Mouse (Mus musculus) embryonic facial prominence, embryonic 13.5 days (tissue): ENCODE data around the gene Serinc3. TPM values are rescaled to one million over a fixed set of nuclear protein-coding genes. Genes with fewer than 3 reads are reported as not detected.
"Not testable (repeated sequence)": the region's sequence is repeated elsewhere in the genome, so short reads cannot be mapped to it uniquely, and the experiment has no call there.

ENCODE experiments used
- ATAC-seq: fragments of 200-750 bp; cut with Nextera tagmentation; 2 replicates; pipeline ENCODE4 v1.8.0; 2017; ENCODE audit warnings: low read depth; ENCODE audit not compliant: insufficient number of reproducible peaks, insufficient read depth, low FRiP score, low TSS enrichment
- H3K27ac ChIP-seq: fragments of 300-500 bp; sonication (generic); 2 replicates; pipeline ENCODE4 v1.5.1; 2015; ENCODE audit warnings: moderate library complexity, mild to moderate bottlenecking, inconsistent platforms
- H3K27me3 ChIP-seq: fragments of 300-500 bp; sonication (generic); 2 replicates; pipeline ENCODE4 v1.6.1; 2015; ENCODE audit warnings: mild to moderate bottlenecking, inconsistent platforms
- H3K36me3 ChIP-seq: fragments of 300-500 bp; sonication (generic); 2 replicates; pipeline ENCODE4 v1.6.1; 2015; ENCODE audit warnings: mild to moderate bottlenecking, inconsistent platforms
- H3K4me1 ChIP-seq: fragments of 300-500 bp; sonication (generic); 2 replicates; pipeline ENCODE4 v1.6.1; 2015; ENCODE audit warnings: inconsistent platforms
- H3K4me2 ChIP-seq: fragments of 300-500 bp; sonication (generic); 2 replicates; pipeline ENCODE4 v1.6.1; 2015; ENCODE audit warnings: moderate library complexity, mild to moderate bottlenecking, inconsistent platforms
- H3K4me3 ChIP-seq: fragments of 300-500 bp; sonication (generic); 2 replicates; pipeline ENCODE4 v1.5.1; 2015; ENCODE audit warnings: mild to moderate bottlenecking, inconsistent platforms
- H3K9ac ChIP-seq: fragments of 300-500 bp; sonication (generic); 2 replicates; pipeline ENCODE4 v1.6.1; 2015; ENCODE audit warnings: mild to moderate bottlenecking, inconsistent platforms
- H3K9me3 ChIP-seq: fragments of 300-500 bp; sonication (generic); 2 replicates; pipeline ENCODE4 v1.6.1; 2016; ENCODE audit warnings: inconsistent platforms
- WGBS: fragments of 180-500 bp; shearing (Covaris S2); methylation state at CpG from one replicate; pipeline ENCODE4 v1.1.7; 2015; ENCODE audit warnings: mixed read lengths; 5-methylcytosine and 5-hydroxymethylcytosine counted together
- polyA plus RNA-seq: library from polyadenylated mRNA; unstranded; fragments of >200 nt; fragmentation: Nextera tagmentation; extraction: Ambion mirVana; gene quantifications from 2 replicates; pipeline ENCODE4 v1.2.1, GENCODE M21; 2015

Gene Serinc3
- polyA plus RNA-seq = 26.4 and 35.6 TPM in 2 replicates

GRCm38 (mm10) chr2:163644575-163645385 lies at the start of gene Serinc3:
Gene Serinc3 (minus strand): TSS chr2:163645131.
- no peaks in the 10 kb centered on the region for H3K27me3 ChIP-seq
- H3K27ac ChIP-seq = peak within 1 kb of the TSS; percentile 98
- no peaks in the 10 kb centered on the region for H3K9me3 ChIP-seq
- ATAC-seq = peak; percentile 93
- under 1% methylated on average over 74 of the region's 74 CpGs for WGBS
- 0 out of 2 replicates have a peak, but pooled peaks cover 5% of the 10 kb centered on the region for H3K36me3 ChIP-seq
- H3K4me1 ChIP-seq = peaks cover 22% of the 10 kb centered on the region
- H3K4me3 ChIP-seq = peak within 1 kb of the TSS; percentile 91
- peak within 1 kb of the TSS; percentile 64 for H3K4me2 ChIP-seq
- peak within 1 kb of the TSS; percentile 89 for H3K9ac ChIP-seq

GRCm38 (mm10) chr2:163693716-163694314 lies 48.9 kb upstream of the Serinc3 start:
- peak overlapping the region; percentile 5; the same call in 1 of the 2 replicates for H3K4me2 ChIP-seq
- H3K27ac ChIP-seq = peak overlapping the region; percentile 63
- peaks cover 17% of the 10 kb centered on the region for H3K4me1 ChIP-seq
- H3K9me3 ChIP-seq = no peaks in the 10 kb centered on the region
- no peaks in the 10 kb centered on the region for H3K27me3 ChIP-seq
- H3K9ac ChIP-seq = no peak overlapping the region
- ATAC-seq = no peak
- WGBS = 60% methylated on average over 9 of the region's 9 CpGs
- no peaks in the 10 kb centered on the region for H3K36me3 ChIP-seq
- no peak overlapping the region for H3K4me3 ChIP-seq

- Histone ChIP-seq H3K4me1 (peaks cover 17% of the 10 kb centered on the region), H3K4me2 (peak overlapping the region; percentile 5; the same call in 1 of the 2 replicates), H3K36me3 (no peaks in the 10 kb centered on the region), H3K27ac (peak overlapping the region; percentile 63), H3K27me3 (no peaks in the 10 kb centered on the region), H3K4me3 (no peak overlapping the region), H3K9ac (no peak overlapping the region), H3K9me3 (no peaks in the 10 kb centered on the region)
- ATAC-seq = no peak
- 71% methylated on average over 3 of the region's 3 CpGs for WGBS
Measured at GRCm38 (mm10) chr2:163692873-163693612, 48.1 kb upstream of the Serinc3 start.

DNA sequence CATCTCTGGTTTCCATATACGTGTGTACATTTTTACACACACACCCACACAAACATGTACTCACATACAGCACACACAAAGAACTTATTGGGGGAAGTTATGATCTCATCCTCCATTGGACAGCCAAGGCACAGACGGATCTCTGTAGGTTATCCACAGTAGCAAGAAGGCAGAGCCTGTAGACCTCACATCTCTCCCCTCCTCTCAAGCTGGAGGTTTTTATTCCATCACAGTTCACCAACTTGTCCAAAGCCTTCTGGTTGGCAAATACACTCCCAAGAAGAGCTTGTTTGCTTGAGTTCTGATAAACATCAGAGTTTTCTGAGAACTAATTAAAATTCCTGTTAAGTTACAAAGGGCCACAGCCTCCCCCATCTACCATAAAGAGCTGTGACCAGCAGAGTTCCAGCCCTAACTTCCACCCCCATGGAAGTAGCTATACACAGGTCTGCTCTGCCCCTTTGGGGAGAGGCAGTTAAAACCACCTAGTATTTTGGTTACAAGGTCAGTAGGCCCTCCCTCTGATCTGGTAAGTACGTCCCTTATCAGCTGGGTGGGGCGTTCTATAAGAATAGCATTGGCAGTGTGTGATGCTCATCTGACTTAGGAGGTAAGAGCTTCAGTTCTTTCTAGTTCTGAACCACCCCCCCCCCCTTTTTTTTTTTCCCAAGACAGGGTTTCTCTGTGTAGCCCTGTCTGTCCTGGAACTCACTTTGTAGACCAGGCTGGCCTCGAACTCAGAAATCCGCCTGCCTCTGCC lies 47.1 kb upstream of the Serinc3 start:
- no peaks in the 10 kb centered on the region for H3K36me3 ChIP-seq
- no peak overlapping the region for H3K9ac ChIP-seq
- no peaks in the 10 kb centered on the region for H3K9me3 ChIP-seq
- ATAC-seq = no peak
- no peak overlapping the region for H3K27ac ChIP-seq
- H3K27me3 ChIP-seq = no peaks in the 10 kb centered on the region
- 94% methylated on average over 6 of the region's 6 CpGs for WGBS
- H3K4me1 ChIP-seq = peaks cover 17% of the 10 kb centered on the region
- H3K4me3 ChIP-seq = no peak overlapping the region
- no peak overlapping the region for H3K4me2 ChIP-seq

GRCm38 (mm10) chr2:163690409-163691304 lies 45.7 kb upstream of the Serinc3 start:
- H3K9me3 ChIP-seq = no peaks in the 10 kb centered on the region
- no peak overlapping the region for H3K9ac ChIP-seq
- H3K4me2 ChIP-seq = no peak overlapping the region
- H3K36me3 ChIP-seq = no peaks in the 10 kb centered on the region
- 60% methylated on average over 8 of the region's 8 CpGs for WGBS
- peaks cover 26% of the 10 kb centered on the region for H3K4me1 ChIP-seq
- H3K27me3 ChIP-seq = no peaks in the 10 kb centered on the region
- H3K27ac ChIP-seq = no peak overlapping the region
- no peak overlapping the region for H3K4me3 ChIP-seq
- ATAC-seq = no peak

DNA sequence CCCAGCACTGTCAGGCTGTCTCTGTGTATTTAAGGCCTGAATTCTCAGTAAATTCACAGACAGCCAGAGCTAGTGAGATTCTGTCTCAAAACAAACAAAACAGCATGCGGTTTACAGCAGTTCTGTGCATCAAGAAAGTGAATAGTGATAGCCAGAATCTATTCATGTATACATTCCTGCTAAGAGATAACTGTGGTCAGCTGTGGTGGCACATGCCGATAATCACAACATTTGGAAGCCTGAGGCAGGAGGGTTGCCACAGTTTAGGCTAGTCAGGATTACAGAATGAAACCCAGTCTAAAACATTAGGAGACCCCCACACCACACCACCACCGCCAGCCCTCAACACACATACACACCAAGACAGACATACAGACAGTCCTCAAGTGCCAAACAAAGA lies 44.8 kb upstream of the Serinc3 start:
- H3K36me3 ChIP-seq = no peaks in the 10 kb centered on the region
- no peak overlapping the region for H3K4me2 ChIP-seq
- no peak for ATAC-seq
- no peak overlapping the region for H3K9ac ChIP-seq
- WGBS = 86% methylated on average over 3 of the region's 3 CpGs
- peaks cover 35% of the 10 kb centered on the region for H3K4me1 ChIP-seq
- H3K27ac ChIP-seq = no peak overlapping the region
- H3K9me3 ChIP-seq = no peaks in the 10 kb centered on the region
- H3K27me3 ChIP-seq = no peaks in the 10 kb centered on the region
- H3K4me3 ChIP-seq = no peak overlapping the region

- not testable (repeated sequence) for H3K9me3 ChIP-seq, H3K4me2 ChIP-seq, H3K4me3 ChIP-seq, H3K9ac ChIP-seq, H3K27me3 ChIP-seq, H3K36me3 ChIP-seq, H3K27ac ChIP-seq, ATAC-seq
- 90% methylated on average over 1 of the region's 1 CpGs for WGBS
- H3K4me1 ChIP-seq = peaks cover 29% of the 10 kb centered on the region
Measured at GRCm38 (mm10) chr2:163688377-163688776, 43.4 kb upstream of the Serinc3 start.

DNA sequence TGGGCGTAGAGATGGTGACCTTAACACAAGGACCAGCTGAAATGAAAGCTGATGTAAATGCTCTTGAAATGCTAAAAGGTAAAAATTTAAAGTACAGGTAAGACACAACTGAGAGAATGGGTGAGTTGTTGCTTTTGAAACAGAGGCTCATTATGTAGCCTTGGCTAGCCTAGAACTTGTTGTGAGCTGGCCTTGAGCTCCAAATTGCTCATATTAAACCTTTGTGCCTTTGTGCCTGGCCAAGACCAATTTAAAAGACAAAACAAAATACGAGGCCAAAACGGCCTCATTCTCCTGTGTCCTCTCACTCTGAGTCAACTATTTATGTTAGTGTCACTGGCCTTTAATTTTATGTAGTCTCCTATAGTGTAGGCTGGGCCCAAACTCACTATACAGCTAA lies 42.0 kb upstream of the Serinc3 start:
- WGBS = 86% methylated on average over 3 of the region's 3 CpGs
- Histone ChIP-seq H3K9ac (no peak overlapping the region), H3K9me3 (no peaks in the 10 kb centered on the region), H3K4me1 (peaks cover 25% of the 10 kb centered on the region), H3K27ac (no peak overlapping the region), H3K36me3 (no peaks in the 10 kb centered on the region), H3K4me3 (no peak overlapping the region), H3K27me3 (no peaks in the 10 kb centered on the region), H3K4me2 (no peak overlapping the region)
- ATAC-seq = no peak

DNA sequence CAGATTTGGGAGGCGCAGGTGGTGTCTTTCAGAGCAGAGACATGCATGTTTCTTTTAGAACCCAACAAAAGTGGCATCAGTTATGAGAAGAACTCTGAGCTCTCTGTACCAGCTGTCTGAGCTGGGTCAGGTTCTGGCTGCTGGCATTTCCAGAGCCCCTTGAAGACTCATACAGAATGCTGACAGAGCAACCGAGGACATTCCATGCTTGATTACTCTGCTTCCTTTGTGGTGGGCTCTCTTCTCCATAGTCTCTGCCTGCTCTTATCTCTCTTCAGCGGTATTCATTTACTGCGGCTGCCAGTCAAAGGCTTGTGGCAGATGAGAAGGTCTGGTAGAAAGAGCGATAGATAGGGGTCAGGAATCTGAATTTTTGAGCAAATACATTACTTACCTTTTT lies 41.3 kb upstream of the Serinc3 start:
- Histone ChIP-seq H3K27me3 (no peaks in the 10 kb centered on the region), H3K9me3 (no peaks in the 10 kb centered on the region), H3K9ac (no peak overlapping the region), H3K27ac (peak overlapping the region; percentile 48; the same call in 1 of the 2 replicates), H3K4me2 (peak overlapping the region; percentile 7; the same call in 1 of the 2 replicates), H3K4me1 (peaks cover 25% of the 10 kb centered on the region), H3K4me3 (no peak overlapping the region), H3K36me3 (no peaks in the 10 kb centered on the region)
- 82% methylated on average over 5 of the region's 5 CpGs for WGBS
- no peak for ATAC-seq

GRCm38 (mm10) chr2:163685761-163686200 lies 40.9 kb upstream of the Serinc3 start:
- peaks cover 25% of the 10 kb centered on the region for H3K4me1 ChIP-seq
- H3K27me3 ChIP-seq = no peaks in the 10 kb centered on the region
- ATAC-seq = no peak
- 48% methylated on average over 6 of the region's 6 CpGs for WGBS
- no peak overlapping the region for H3K9ac ChIP-seq
- H3K9me3 ChIP-seq = no peaks in the 10 kb centered on the region
- H3K4me3 ChIP-seq = no peak overlapping the region
- H3K36me3 ChIP-seq = no peaks in the 10 kb centered on the region
- H3K4me2 ChIP-seq = peak overlapping the region; percentile 7; the same call in 1 of the 2 replicates
- H3K27ac ChIP-seq = peak overlapping the region; percentile 48; the same call in 1 of the 2 replicates
